Mouse (Mus musculus) hindbrain, embryonic 15.5 days (tissue): ENCODE results near the gene Zfp809. TPM values are rescaled to one million over a fixed set of nuclear protein-coding genes. Genes with fewer than 3 reads are reported as not detected.

Experiments
- ATAC-seq: fragments of 200-750 bp; cut with Nextera tagmentation; 2 replicates; pipeline ENCODE4 v1.8.0; 2017; ENCODE audit warnings: low read depth, moderate number of reproducible peaks, moderate TSS enrichment; ENCODE audit not compliant: low FRiP score
- H3K27ac ChIP-seq: fragments of 300-500 bp; sonication (generic); replicated peaks from 2 replicates; pipeline ENCODE4 v1.5.1; 2015; ENCODE audit warnings: mild to moderate bottlenecking, inconsistent platforms
- H3K27me3 ChIP-seq: fragments of 300-500 bp; sonication (generic); 2 replicates; pipeline ENCODE4 v1.6.1; 2015; ENCODE audit warnings: control low read depth, inconsistent platforms
- H3K36me3 ChIP-seq: fragments of 300-500 bp; sonication (generic); 2 replicates; pipeline ENCODE4 v1.6.1; 2015; ENCODE audit warnings: control low read depth, inconsistent platforms
- H3K4me1 ChIP-seq: fragments of 300-500 bp; sonication (generic); replicated peaks from 2 replicates; pipeline ENCODE4 v1.6.1; 2015; ENCODE audit warnings: control low read depth, inconsistent platforms
- H3K4me2 ChIP-seq: fragments of 300-500 bp; sonication (generic); 2 replicates; pipeline ENCODE4 v1.6.1; 2015; ENCODE audit warnings: moderate library complexity, mild to moderate bottlenecking, inconsistent platforms
- H3K4me3 ChIP-seq: fragments of 300-500 bp; sonication (generic); 2 replicates; pipeline ENCODE4 v1.5.1; 2015; ENCODE audit warnings: mild to moderate bottlenecking, inconsistent platforms
- H3K9ac ChIP-seq: fragments of 300-500 bp; sonication (generic); 2 replicates; pipeline ENCODE4 v1.6.1; 2015; ENCODE audit warnings: inconsistent platforms
- H3K9me3 ChIP-seq: fragments of 300-500 bp; sonication (generic); 2 replicates; pipeline ENCODE4 v1.6.1; 2016; ENCODE audit warnings: control low read depth, inconsistent platforms
- WGBS: fragments of 180-500 bp; shearing (Covaris S2); methylation state at CpG from one replicate; pipeline ENCODE4 v1.1.7; 2015; 5-methylcytosine and 5-hydroxymethylcytosine counted together
- polyA plus RNA-seq: library from polyadenylated mRNA; unstranded; fragments of >200 nt; fragmentation: Nextera tagmentation; extraction: Ambion mirVana; gene quantifications from 2 replicates; pipeline ENCODE4 v1.2.1, GENCODE M21; 2015

Gene Zfp809
- polyA plus RNA-seq, 1 experiment from 2014 or later, result 11.2 TPM

- Histone ChIP-seq H3K4me3 (no peak overlapping the region), H3K9ac (no peak overlapping the region), H3K27me3 (no peaks in the 10 kb centered on the region), H3K36me3 (peaks cover 91% of the 10 kb centered on the region), H3K27ac (no peak overlapping the region), H3K4me2 (no peak overlapping the region), H3K4me1 (no peaks in the 10 kb centered on the region), H3K9me3 (peaks cover 61% of the 10 kb centered on the region)
- ATAC-seq, result no peak
- WGBS, result over 99% methylated on average over 4 of the region's 4 CpGs
Observed at GRCm38 (mm10) chr9:22278733-22279132, 53.2 kb downstream of the Zfp809 start.

Other genes with a start within 250 kb of the Zfp809 start
- gene Rgl3, start 236.3 kb upstream of the Zfp809 start, polyA plus RNA-seq, result 1.2 and 2.2 TPM in 2 replicates
- gene Ccdc151, start 223.1 kb upstream of the Zfp809 start, polyA plus RNA-seq, result 4.9 and 5.1 TPM in 2 replicates
- 94.9 and 100 TPM in 2 replicates for gene Prkcsh, start 222.9 kb upstream of the Zfp809 start, polyA plus RNA-seq
- 97.4 and 104 TPM in 2 replicates for gene Elavl3, start 173.7 kb upstream of the Zfp809 start, polyA plus RNA-seq
- not detected in 2 replicates for gene Gm49318, start 154.5 kb upstream of the Zfp809 start, polyA plus RNA-seq
- 17.3 and 19.6 TPM in 2 replicates for gene Zfp653, start 154.3 kb upstream of the Zfp809 start, polyA plus RNA-seq
- gene Ecsit, start 140.3 kb upstream of the Zfp809 start, polyA plus RNA-seq, result 56.0 and 63.5 TPM in 2 replicates
- gene Cnn1, start 126.5 kb upstream of the Zfp809 start, polyA plus RNA-seq, result 1.6 and 2.3 TPM in 2 replicates
- 183 and 190 TPM in 2 replicates for gene Elof1, start 108.5 kb upstream of the Zfp809 start, polyA plus RNA-seq
- 0.44 and 0.97 TPM in 2 replicates for gene Acp5, start 90.0 kb upstream of the Zfp809 start, polyA plus RNA-seq
- 85.3 and 86.0 TPM in 2 replicates for gene Pigyl, start 68.9 kb upstream of the Zfp809 start, polyA plus RNA-seq
- gene Zfp872, start 37.6 kb upstream of the Zfp809 start, polyA plus RNA-seq, result 0.58 and 0.79 TPM in 2 replicates
- gene Zfp599, start 34.2 kb downstream of the Zfp809 start, polyA plus RNA-seq, result 7.4 and 7.7 TPM in 2 replicates
- 27.8 and 29.0 TPM in 2 replicates for gene Zfp810, start 81.9 kb downstream of the Zfp809 start, polyA plus RNA-seq
- 6.5 and 6.7 TPM in 2 replicates for gene Anln, start 163.5 kb downstream of the Zfp809 start, polyA plus RNA-seq
- gene 9530077C05Rik, start 185.8 kb downstream of the Zfp809 start, polyA plus RNA-seq, result 14.7 and 16.5 TPM in 2 replicates
- gene Gm17545, start 228.6 kb downstream of the Zfp809 start, polyA plus RNA-seq, result not detected in 2 replicates
- gene Rp9, start 244.0 kb downstream of the Zfp809 start, polyA plus RNA-seq, result 67.5 and 71.1 TPM in 2 replicates